ENCODE assay signal across 8 mouse cellular contexts in genomic region chr6:48177936-48178335, GRCm38 (mm10).
DNase-seq lines count a peak whose midpoint lies in the region; ATAC-seq and TF ChIP-seq lines count a peak whose summit lies in the region.

No protein-coding gene starts in this region.

- DNase-seq in CD4-positive, CD25-positive, alpha-beta regulatory T cell, adult 2 months (ENCODE audit: low read depth, low spot score) = peak; percentile 75
- DNase-seq in urinary bladder, postnatal 25 days (ENCODE audit: low spot score) = peak; percentile 50
- no peak for DNase-seq in urinary bladder, adult 2 months (ENCODE audit: low spot score)
- DNase-seq in fibroblast of lung, adult 2 months (ENCODE audit: low read depth) = peak; percentile 36
- DNase-seq in kidney, postnatal 14 days = peak; percentile 75
- peak; percentile 15 for DNase-seq in lung, adult 2 months
- peak; percentile 24 to 32 for DNase-seq in spleen, postnatal 36 days (ENCODE audit: low spot score in 2 of 2)

- no peaks in the 10 kb centered on the region for H3K4me1 ChIP-seq in lung, adult 2 months (ENCODE audit: control insufficient read depth, insufficient read depth, low read length)

- H3K4me3 ChIP-seq in lung, adult 2 months (replicated peaks; ENCODE audit: extremely low read depth, low read depth, low read length) = no peak overlapping the region

- no peak for TF ChIP-seq CTCF in lung, adult 2 months (IDR thresholded peaks at IDR 0.05; ENCODE audit: insufficient read depth, low read length)

- no peak for ATAC-seq in CD4-positive, CD25-positive, alpha-beta regulatory T cell, adult 4 months

- TF ChIP-seq POLR2A in lung, adult 2 months (IDR thresholded peaks at IDR 0.05; ENCODE audit: borderline replicate concordance, extremely low read depth, low read depth, low read length) = no peak

- 8% methylated on average over 2 of the region's 2 CpGs for WGBS in lung, adult 2 months
